Mouse (Mus musculus) midbrain, postnatal 0 days (tissue): Measurements from ENCODE around the gene Cdh20. TPM values are rescaled to one million over a fixed set of nuclear protein-coding genes. Genes with fewer than 3 reads are reported as not detected.

Source experiments
- ATAC-seq: fragments of 200-750 bp; cut with Nextera tagmentation; 2 replicates; pipeline ENCODE4 v1.8.0; 2017; ENCODE audit warnings: moderate number of reproducible peaks, mild to moderate bottlenecking, moderate TSS enrichment, moderate library complexity; ENCODE audit not compliant: low FRiP score
- DNase-seq: peaks from one replicate; pipeline ENCODE4 v3.0.0-alpha.2; 2015; ENCODE audit warnings: low spot score
- H3K27ac ChIP-seq: fragments of 300-500 bp; sonication (generic); 2 replicates; pipeline ENCODE4 v1.5.1; 2014; ENCODE audit warnings: low read depth, mild to moderate bottlenecking, low read length, mixed read lengths
- H3K27me3 ChIP-seq: fragments of 300-500 bp; sonication (generic); 2 replicates; pipeline ENCODE4 v1.6.1; 2014; ENCODE audit warnings: low read length, control low read depth, mixed read lengths; ENCODE audit not compliant: insufficient read depth
- H3K36me3 ChIP-seq: fragments of 300-500 bp; sonication (generic); 2 replicates; pipeline ENCODE4 v1.6.1; 2014; ENCODE audit warnings: low read length, control low read depth, mixed read lengths; ENCODE audit not compliant: insufficient read depth
- H3K4me1 ChIP-seq: fragments of 300-500 bp; sonication (generic); 2 replicates; pipeline ENCODE4 v1.6.1; 2014; ENCODE audit warnings: mild to moderate bottlenecking, control low read depth, antibody characterized with exemption, low read length, mixed read lengths; ENCODE audit not compliant: insufficient read depth
- H3K4me2 ChIP-seq: fragments of 300-500 bp; sonication (generic); 2 replicates; pipeline ENCODE4 v1.6.1; 2014; ENCODE audit warnings: low read depth, mild to moderate bottlenecking, low read length, mixed read lengths; ENCODE audit not compliant: poor library complexity, severe bottlenecking
- H3K4me3 ChIP-seq: fragments of 300-500 bp; sonication (generic); 2 replicates; pipeline ENCODE4 v1.5.1; 2014; ENCODE audit warnings: low read depth, mild to moderate bottlenecking, low read length, moderate library complexity
- H3K9ac ChIP-seq: fragments of 300-500 bp; sonication (generic); replicated peaks from 2 replicates; pipeline ENCODE4 v1.6.1; 2014; ENCODE audit warnings: mild to moderate bottlenecking, low read length, moderate library complexity, mixed read lengths; ENCODE audit not compliant: poor library complexity, severe bottlenecking
- H3K9me3 ChIP-seq: fragments of 300-500 bp; sonication (generic); 2 replicates; pipeline ENCODE4 v1.6.1; 2016; ENCODE audit warnings: low read length, control low read depth
- CTCF ChIP-seq: IDR thresholded peaks from 2 replicates; pipeline ENCODE4 v1.5.1; 2016; ENCODE audit warnings: antibody characterized with exemption, mild to moderate bottlenecking
- WGBS: fragments of 180-500 bp; shearing (Covaris S2); extraction: QIAGEN DNeasy Blood & Tissue Kit; methylation state at CpG from one replicate; pipeline ENCODE4 v1.1.7; 2014; 5-methylcytosine and 5-hydroxymethylcytosine counted together
- polyA plus RNA-seq: library from polyadenylated mRNA; unstranded; fragments of >200 nt; fragmentation: Nextera tagmentation; extraction: Ambion mirVana; gene quantifications from 2 replicates; pipeline ENCODE4 v1.2.1, GENCODE M21; 2015
- total RNA-seq: library from RNA; depleted of rRNA; stranded (reverse); fragments of >200 nt; gene quantifications from 2 replicates; pipeline ENCODE4 v1.2.3, GENCODE M21; 2014

Gene Cdh20
- total and polyA plus RNA-seq, 2 experiments from 2014 or later = 2.9 to 10.9 TPM

GRCm38 (mm10) chr1:104807214-104807613, 38.9 kb downstream of the Cdh20 start:
- H3K4me3 ChIP-seq = no peak overlapping the region
- TF ChIP-seq CTCF = no peak
- H3K27me3 ChIP-seq = no peaks in the 10 kb centered on the region
- no peak for ATAC-seq
- DNase-seq = peak; percentile 27
- H3K4me2 ChIP-seq = no peak overlapping the region
- WGBS = 88% methylated on average over 2 of the region's 2 CpGs
- H3K9me3 ChIP-seq = no peaks in the 10 kb centered on the region
- no peaks in the 10 kb centered on the region for H3K4me1 ChIP-seq
- H3K27ac ChIP-seq = no peak overlapping the region
- no peak overlapping the region for H3K9ac ChIP-seq
- no peaks in the 10 kb centered on the region for H3K36me3 ChIP-seq

- DNase-seq (no peak), ATAC-seq (no peak)
- Histone ChIP-seq H3K36me3 (no peaks in the 10 kb centered on the region), H3K4me3 (no peak overlapping the region), H3K9me3 (no peaks in the 10 kb centered on the region), H3K4me2 (no peak overlapping the region), H3K9ac (no peak overlapping the region), H3K4me1 (no peaks in the 10 kb centered on the region), H3K27ac (no peak overlapping the region), H3K27me3 (no peaks in the 10 kb centered on the region)
- 79% methylated on average over 2 of the region's 2 CpGs for WGBS
- no peak for TF ChIP-seq CTCF
Measured at GRCm38 (mm10) chr1:104817510-104817909, 49.2 kb downstream of the Cdh20 start.

GRCm38 (mm10) chr1:104828106-104828505, 59.8 kb downstream of the Cdh20 start:
- no peaks in the 10 kb centered on the region for H3K27me3 ChIP-seq
- H3K36me3 ChIP-seq = no peaks in the 10 kb centered on the region
- no peak overlapping the region for H3K27ac ChIP-seq
- no peaks in the 10 kb centered on the region for H3K9me3 ChIP-seq
- no peak overlapping the region for H3K4me2 ChIP-seq
- ATAC-seq (no peak), DNase-seq (peak; percentile 19)
- WGBS = 77% methylated on average over 2 of the region's 2 CpGs
- no peak for TF ChIP-seq CTCF
- H3K4me3 ChIP-seq = no peak overlapping the region
- H3K4me1 ChIP-seq = no peaks in the 10 kb centered on the region
- H3K9ac ChIP-seq = no peak overlapping the region

GRCm38 (mm10) chr1:104838206-104838915, 70.0 kb downstream of the Cdh20 start:
- no peak overlapping the region for H3K4me2 ChIP-seq
- no peaks in the 10 kb centered on the region for H3K9me3 ChIP-seq
- H3K4me3 ChIP-seq = no peak overlapping the region
- DNase-seq = peak; percentile 79
- H3K27me3 ChIP-seq = no peaks in the 10 kb centered on the region
- H3K9ac ChIP-seq = no peak overlapping the region
- no peaks in the 10 kb centered on the region for H3K36me3 ChIP-seq
- H3K27ac ChIP-seq = peak overlapping the region; percentile 43
- H3K4me1 ChIP-seq = peaks cover 3% of the 10 kb centered on the region; the same call in 1 of the 2 replicates
- TF ChIP-seq CTCF = no peak
- peak; percentile 77 for ATAC-seq
- 37% methylated on average over 4 of the region's 4 CpGs for WGBS

GRCm38 (mm10) chr1:104839051-104839450, 70.7 kb downstream of the Cdh20 start:
- Histone ChIP-seq H3K9me3 (no peaks in the 10 kb centered on the region), H3K9ac (no peak overlapping the region), H3K36me3 (no peaks in the 10 kb centered on the region), H3K4me1 (peaks cover 3% of the 10 kb centered on the region; the same call in 1 of the 2 replicates), H3K27ac (peak overlapping the region; percentile 43; the same call in 1 of the 2 replicates), H3K4me3 (no peak overlapping the region), H3K4me2 (no peak overlapping the region), H3K27me3 (no peaks in the 10 kb centered on the region)
- DNase-seq = peak; percentile 19
- no peak for ATAC-seq
- no peak for TF ChIP-seq CTCF

GRCm38 (mm10) chr1:104848256-104848919, 80.1 kb downstream of the Cdh20 start:
- no peak overlapping the region; the same call in 1 of the 2 replicates for H3K27ac ChIP-seq
- H3K4me3 ChIP-seq = no peak overlapping the region
- ATAC-seq = no peak
- peak; percentile 45 for DNase-seq
- no peak overlapping the region for H3K4me2 ChIP-seq
- no peaks in the 10 kb centered on the region for H3K27me3 ChIP-seq
- no peaks in the 10 kb centered on the region for H3K9me3 ChIP-seq
- TF ChIP-seq CTCF = no peak
- no peak overlapping the region for H3K9ac ChIP-seq
- 15% methylated on average over 2 of the region's 2 CpGs for WGBS
- no peaks in the 10 kb centered on the region for H3K36me3 ChIP-seq
- no peaks in the 10 kb centered on the region for H3K4me1 ChIP-seq
